Mouse (Mus musculus) midbrain, postnatal 0 days (tissue): ENCODE results near the gene Cby1. TPM values are rescaled to one million over a fixed set of nuclear protein-coding genes. Genes with fewer than 3 reads are reported as not detected.
"Not testable (repeated sequence)": the region's sequence is repeated elsewhere in the genome, so short reads cannot be mapped to it uniquely, and the experiment has no call there.

Source experiments
- ATAC-seq: fragments of 200-750 bp; cut with Nextera tagmentation; 2 replicates; pipeline ENCODE4 v1.8.0; 2017; ENCODE audit warnings: moderate number of reproducible peaks, mild to moderate bottlenecking, moderate TSS enrichment, moderate library complexity; ENCODE audit not compliant: low FRiP score
- DNase-seq: peaks from one replicate; pipeline ENCODE4 v3.0.0-alpha.2; 2015; ENCODE audit warnings: low spot score
- H3K27ac ChIP-seq: fragments of 300-500 bp; sonication (generic); 2 replicates; pipeline ENCODE4 v1.5.1; 2014; ENCODE audit warnings: low read depth, mild to moderate bottlenecking, low read length, mixed read lengths
- H3K27me3 ChIP-seq: fragments of 300-500 bp; sonication (generic); 2 replicates; pipeline ENCODE4 v1.6.1; 2014; ENCODE audit warnings: low read length, control low read depth, mixed read lengths; ENCODE audit not compliant: insufficient read depth
- H3K36me3 ChIP-seq: fragments of 300-500 bp; sonication (generic); 2 replicates; pipeline ENCODE4 v1.6.1; 2014; ENCODE audit warnings: low read length, control low read depth, mixed read lengths; ENCODE audit not compliant: insufficient read depth
- H3K4me1 ChIP-seq: fragments of 300-500 bp; sonication (generic); 2 replicates; pipeline ENCODE4 v1.6.1; 2014; ENCODE audit warnings: mild to moderate bottlenecking, control low read depth, antibody characterized with exemption, low read length, mixed read lengths; ENCODE audit not compliant: insufficient read depth
- H3K4me2 ChIP-seq: fragments of 300-500 bp; sonication (generic); 2 replicates; pipeline ENCODE4 v1.6.1; 2014; ENCODE audit warnings: low read depth, mild to moderate bottlenecking, low read length, mixed read lengths; ENCODE audit not compliant: poor library complexity, severe bottlenecking
- H3K4me3 ChIP-seq: fragments of 300-500 bp; sonication (generic); 2 replicates; pipeline ENCODE4 v1.5.1; 2014; ENCODE audit warnings: low read depth, mild to moderate bottlenecking, low read length, moderate library complexity
- H3K9ac ChIP-seq: fragments of 300-500 bp; sonication (generic); replicated peaks from 2 replicates; pipeline ENCODE4 v1.6.1; 2014; ENCODE audit warnings: mild to moderate bottlenecking, low read length, moderate library complexity, mixed read lengths; ENCODE audit not compliant: poor library complexity, severe bottlenecking
- H3K9me3 ChIP-seq: fragments of 300-500 bp; sonication (generic); 2 replicates; pipeline ENCODE4 v1.6.1; 2016; ENCODE audit warnings: low read length, control low read depth
- CTCF ChIP-seq: IDR thresholded peaks from 2 replicates; pipeline ENCODE4 v1.5.1; 2016; ENCODE audit warnings: antibody characterized with exemption, mild to moderate bottlenecking
- WGBS: fragments of 180-500 bp; shearing (Covaris S2); extraction: QIAGEN DNeasy Blood & Tissue Kit; methylation state at CpG from one replicate; pipeline ENCODE4 v1.1.7; 2014; 5-methylcytosine and 5-hydroxymethylcytosine counted together
- polyA plus RNA-seq: library from polyadenylated mRNA; unstranded; fragments of >200 nt; fragmentation: Nextera tagmentation; extraction: Ambion mirVana; gene quantifications from 2 replicates; pipeline ENCODE4 v1.2.1, GENCODE M21; 2015
- total RNA-seq: library from RNA; depleted of rRNA; stranded (reverse); fragments of >200 nt; gene quantifications from 2 replicates; pipeline ENCODE4 v1.2.3, GENCODE M21; 2014

Cby1 gene
- total and polyA plus RNA-seq, 2 experiments from 2014 or later = 72.5 to 101 TPM

DNA sequence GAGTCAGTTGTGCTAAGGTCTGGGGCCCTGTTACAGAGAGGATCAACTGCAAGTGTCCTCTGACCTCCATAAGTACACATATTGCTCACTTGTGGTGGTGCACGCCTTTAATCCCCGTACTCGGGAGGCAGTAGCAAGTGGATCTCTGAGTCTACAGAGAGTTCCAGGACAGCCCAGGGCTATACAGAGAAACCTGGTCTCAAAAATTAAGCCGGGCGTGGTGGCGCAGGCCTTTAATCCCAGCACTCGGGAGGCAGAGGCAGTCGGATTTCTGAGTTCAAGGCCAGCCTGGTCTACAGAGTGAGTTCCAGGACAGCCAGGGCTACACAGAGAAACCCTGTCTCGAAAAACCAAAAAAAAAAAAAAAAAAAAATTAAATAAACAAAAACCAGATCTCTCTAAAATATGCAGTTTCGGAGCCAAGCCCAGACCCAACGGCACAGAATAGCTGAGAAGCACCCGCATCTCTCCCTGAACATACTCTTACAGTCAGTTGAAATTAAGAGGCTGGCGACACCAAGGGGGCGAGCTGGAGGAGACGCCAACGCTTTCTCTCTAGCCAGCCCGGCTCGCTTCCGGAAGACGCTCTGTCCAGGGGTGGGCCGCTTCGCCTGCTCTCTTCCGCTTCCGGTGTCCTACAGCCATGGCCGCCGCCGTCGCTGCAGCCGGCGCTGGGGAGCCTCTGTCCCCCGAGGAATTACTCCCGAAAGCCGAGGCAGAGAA is 11.4 kb downstream of the Cby1 start, which contains the start of gene Tomm22:
Gene Tomm22, plus strand, starts transcription at position 613 of the 723 bp plus-strand sequence.
- H3K27ac ChIP-seq = peak within 1 kb of the TSS; percentile 32; the same call in 1 of the 2 replicates
- H3K9me3 ChIP-seq = no peaks in the 10 kb centered on the region
- H3K27me3 ChIP-seq = no peaks in the 10 kb centered on the region
- peak; percentile 97 for DNase-seq
- H3K4me3 ChIP-seq = peak within 1 kb of the TSS; percentile 84
- 17% methylated on average over 32 of the region's 33 CpGs for WGBS
- TF ChIP-seq CTCF = peak; percentile 73
- H3K36me3 ChIP-seq = peaks cover 44% of the 10 kb centered on the region
- peak within 1 kb of the TSS; percentile 69 for H3K9ac ChIP-seq
- peaks cover 5% of the 10 kb centered on the region; the same call in 1 of the 2 replicates for H3K4me1 ChIP-seq
- H3K4me2 ChIP-seq = peak within 1 kb of the TSS; percentile 76
- ATAC-seq = peak; percentile 95

DNA sequence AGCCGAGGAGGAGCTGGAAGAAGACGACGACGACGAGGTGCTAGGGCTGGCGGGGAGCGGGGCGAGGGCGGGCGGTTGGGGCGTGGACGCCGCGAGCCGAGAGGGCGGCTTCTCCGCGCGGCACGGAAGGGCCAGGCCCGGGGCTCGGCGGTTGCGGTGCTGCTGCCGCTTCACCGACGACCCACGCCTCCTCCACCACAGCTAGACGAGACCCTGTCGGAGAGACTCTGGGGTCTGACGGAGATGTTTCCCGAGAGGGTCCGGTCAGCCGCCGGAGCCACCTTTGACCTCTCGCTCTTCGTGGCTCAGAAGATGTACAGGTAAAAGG is 11.9 kb downstream of the Cby1 start:
- no peak for TF ChIP-seq CTCF
- Histone ChIP-seq H3K36me3 (peaks cover 42% of the 10 kb centered on the region), H3K27me3 (no peaks in the 10 kb centered on the region), H3K9ac (peak overlapping the region; percentile 69), H3K4me2 (peak overlapping the region; percentile 76), H3K27ac (peak overlapping the region; percentile 32; the same call in 1 of the 2 replicates), H3K9me3 (no peaks in the 10 kb centered on the region), H3K4me1 (peaks cover 5% of the 10 kb centered on the region; the same call in 1 of the 2 replicates), H3K4me3 (peak overlapping the region; percentile 84)
- under 1% methylated on average over 32 of the region's 37 CpGs for WGBS
- DNase-seq (no peak), ATAC-seq (no peak; the same call in 1 of the 2 replicates)

DNA sequence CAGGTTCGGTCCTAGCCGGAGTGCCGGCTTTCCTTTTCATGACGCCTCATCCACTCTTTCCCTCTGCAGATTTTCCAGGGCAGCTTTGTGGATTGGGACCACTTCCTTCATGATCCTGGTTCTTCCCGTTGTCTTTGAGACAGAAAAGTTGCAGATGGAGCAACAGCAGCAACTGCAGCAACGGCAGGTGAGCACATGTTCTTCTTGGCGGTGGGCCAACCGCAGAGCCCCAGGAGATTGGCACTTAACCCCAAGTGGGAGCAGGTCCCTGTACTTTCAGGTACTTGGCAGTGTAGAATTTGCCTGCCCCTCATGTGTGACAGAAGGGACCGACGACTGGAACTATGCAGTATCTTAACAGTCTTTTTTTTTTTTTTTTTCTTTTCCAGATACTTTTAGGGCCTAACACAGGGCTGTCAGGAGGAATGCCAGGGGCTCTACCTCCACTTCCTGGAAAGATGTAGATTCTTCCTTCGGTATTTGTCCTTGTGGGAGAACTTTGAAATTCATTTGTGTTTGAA is 12.9 kb downstream of the Cby1 start:
- not testable (repeated sequence) for H3K4me3 ChIP-seq, H3K9ac ChIP-seq, H3K4me1 ChIP-seq, H3K9me3 ChIP-seq, H3K27ac ChIP-seq, ATAC-seq, DNase-seq, H3K27me3 ChIP-seq
- peak overlapping the region; percentile 76 for H3K4me2 ChIP-seq
- peaks cover 38% of the 10 kb centered on the region for H3K36me3 ChIP-seq
- 87% methylated on average over 11 of the region's 11 CpGs for WGBS

GRCm38 (mm10) chr15:79677936-79678335 is 18.9 kb downstream of the Cby1 start:
- no peak for ATAC-seq
- Histone ChIP-seq H3K4me1 (no peaks in the 10 kb centered on the region), H3K36me3 (peaks cover 29% of the 10 kb centered on the region; the same call in 1 of the 2 replicates), H3K27me3 (no peaks in the 10 kb centered on the region), H3K27ac (no peak overlapping the region), H3K9ac (no peak overlapping the region), H3K4me2 (no peak overlapping the region), H3K4me3 (no peak overlapping the region), H3K9me3 (no peaks in the 10 kb centered on the region)
- WGBS = 91% methylated on average over 2 of the region's 2 CpGs
- TF ChIP-seq CTCF = no peak
- no peak for DNase-seq

DNA sequence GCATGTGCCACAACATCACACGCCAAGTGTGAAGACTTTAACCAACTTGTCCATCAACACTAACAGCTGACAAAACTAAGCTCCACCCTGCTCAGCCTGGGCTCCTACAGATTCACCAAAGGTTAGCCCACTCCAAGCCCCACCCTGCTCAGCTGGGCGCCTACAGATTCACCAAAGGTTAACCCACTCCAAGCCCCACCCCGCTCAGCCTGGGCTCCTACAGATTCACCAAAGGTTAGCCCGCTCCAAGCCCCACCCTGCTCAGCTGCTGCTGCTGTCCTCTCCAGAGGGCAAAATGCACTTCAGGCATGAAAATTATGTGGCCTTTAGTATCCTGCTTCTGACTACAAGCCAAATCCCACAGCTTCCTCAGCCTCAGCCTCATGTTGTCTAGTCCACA is 23.0 kb downstream of the Cby1 start:
- no peak overlapping the region for H3K27ac ChIP-seq
- no peaks in the 10 kb centered on the region for H3K27me3 ChIP-seq
- peaks cover 29% of the 10 kb centered on the region for H3K4me1 ChIP-seq
- 88% methylated on average over 4 of the region's 4 CpGs for WGBS
- ATAC-seq (no peak), DNase-seq (no peak)
- no peak overlapping the region for H3K4me3 ChIP-seq
- H3K4me2 ChIP-seq = no peak overlapping the region
- H3K9me3 ChIP-seq = no peaks in the 10 kb centered on the region
- H3K9ac ChIP-seq = no peak overlapping the region
- TF ChIP-seq CTCF = no peak
- no peaks in the 10 kb centered on the region for H3K36me3 ChIP-seq

DNA sequence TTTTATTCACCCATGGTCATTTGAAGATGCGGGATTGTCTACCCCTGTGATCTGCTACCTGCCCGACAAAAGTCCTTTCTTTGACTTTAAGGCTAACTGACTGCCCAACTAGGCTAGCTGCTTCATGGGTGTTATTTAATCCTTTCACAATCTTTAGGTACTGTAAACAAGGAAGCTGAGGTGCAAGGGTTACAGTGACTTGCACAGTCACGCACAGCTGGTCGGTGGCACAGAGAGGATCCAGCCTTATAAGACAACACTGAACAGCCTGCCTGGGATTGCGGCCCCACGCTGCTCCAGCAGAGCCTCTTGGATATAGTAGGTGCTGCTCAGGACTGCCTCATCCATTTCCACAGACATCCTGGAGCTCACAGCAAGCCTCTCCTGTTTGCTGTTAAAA is 24.1 kb downstream of the Cby1 start:
- Histone ChIP-seq H3K27me3 (no peaks in the 10 kb centered on the region), H3K9me3 (no peaks in the 10 kb centered on the region), H3K4me1 (peaks cover 29% of the 10 kb centered on the region), H3K27ac (no peak overlapping the region), H3K36me3 (no peaks in the 10 kb centered on the region), H3K4me2 (no peak overlapping the region), H3K4me3 (no peak overlapping the region), H3K9ac (no peak overlapping the region)
- TF ChIP-seq CTCF = no peak
- ATAC-seq (no peak), DNase-seq (no peak)
- WGBS = 88% methylated on average over 6 of the region's 6 CpGs
